Mouse (Mus musculus) cerebral cortex, adult 2 months (tissue): Measurements from ENCODE around the gene Bex1.

ENCODE experiments used
- WGBS: fragments of 180-500 bp; shearing (Covaris S2); methylation state at CpG from one replicate; pipeline ENCODE4 v1.1.7; 2018; 5-methylcytosine and 5-hydroxymethylcytosine counted together

The Bex1 gene

DNA sequence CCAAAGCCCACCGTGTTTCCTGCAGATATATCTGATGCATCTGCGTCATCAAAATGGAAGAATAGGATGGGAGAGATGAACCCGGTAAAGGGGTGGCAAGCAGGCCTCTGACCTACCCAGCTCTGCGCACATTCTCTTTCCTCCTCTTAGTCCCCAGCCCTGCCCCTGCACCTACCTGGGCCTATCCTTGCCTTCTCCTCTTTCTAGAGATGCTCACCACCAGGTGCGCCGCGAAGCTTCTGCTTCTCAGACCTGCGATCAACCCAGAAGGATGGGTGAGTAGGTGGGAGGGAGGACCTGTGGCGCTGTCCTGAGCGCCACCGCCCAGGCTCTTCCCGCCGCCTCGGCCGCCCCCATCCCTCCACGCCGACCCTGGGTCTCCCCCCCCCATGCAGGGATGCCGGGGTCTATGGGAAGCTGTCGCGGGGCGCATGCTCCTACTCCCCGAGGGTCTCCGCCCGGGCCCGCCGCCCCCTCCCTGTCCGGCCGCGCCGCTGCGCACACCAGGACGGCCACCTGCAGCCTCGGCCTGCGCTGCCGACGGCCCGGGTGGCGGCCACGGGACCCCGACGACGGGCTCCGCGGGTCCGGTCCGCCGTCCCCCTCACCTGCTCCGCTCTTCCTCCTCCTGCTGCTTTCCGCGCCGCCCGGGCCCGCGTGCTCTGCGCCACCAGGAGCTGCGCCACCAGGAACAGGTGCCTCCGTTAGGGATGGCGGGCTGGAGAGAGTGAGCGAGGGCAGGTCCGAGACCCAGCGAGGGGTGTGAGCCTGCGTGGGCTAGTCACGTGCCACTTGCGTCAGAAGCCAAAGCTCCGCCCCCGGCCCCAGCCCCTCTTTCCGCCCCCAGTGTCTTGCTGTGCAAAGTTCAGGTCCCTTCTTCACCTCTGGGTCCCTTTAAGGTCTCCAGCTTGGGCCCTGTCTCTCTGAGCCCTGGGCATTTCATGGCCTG lies at the start of gene Bex1, which contains the start of gene Tceal7:
Gene Bex1, minus strand, starts transcription at position 785 of the 949 bp plus-strand sequence.
Gene Tceal7, plus strand, starts transcription at position 51 of the 949 bp plus-strand sequence.
- WGBS = 9% methylated on average over 14 of the region's 67 CpGs

DNA sequence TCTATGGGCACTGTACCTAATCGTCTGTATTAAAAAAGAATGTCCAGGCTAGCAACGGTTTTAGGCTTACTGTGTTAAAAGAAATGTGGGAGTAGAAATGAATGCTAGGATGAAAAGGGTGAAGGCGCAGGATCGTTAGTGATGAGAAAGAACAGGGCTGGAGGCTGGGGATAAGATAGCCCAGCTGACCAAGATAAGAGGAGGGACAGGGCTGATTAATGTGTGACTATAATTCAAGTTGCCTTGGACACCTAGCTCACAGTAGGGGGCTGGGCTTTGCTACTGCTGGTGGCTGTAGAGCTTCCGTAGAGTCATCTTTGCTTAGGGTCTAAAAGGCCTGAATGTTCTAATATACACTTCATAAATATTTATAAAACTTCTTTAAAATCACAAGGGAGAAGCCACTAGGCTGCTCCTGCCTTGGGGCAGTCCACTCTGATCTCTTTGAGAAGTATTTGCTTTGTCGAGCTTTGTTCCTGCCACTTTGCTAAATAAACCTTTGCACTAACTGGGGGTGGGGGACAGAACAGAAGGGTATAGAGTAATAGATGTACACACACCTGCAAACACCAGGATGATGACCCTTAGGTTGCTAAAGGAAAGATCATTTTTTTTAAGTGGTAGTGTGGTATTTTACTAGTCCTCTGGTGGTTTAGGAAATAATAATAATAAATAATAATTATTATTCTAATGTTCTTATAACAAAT lies 36.9 kb upstream of the Bex1 start:
- WGBS = 64% methylated on average over 6 of the region's 6 CpGs

GRCm38 (mm10) chrX:136249671-136250070 lies 34.4 kb upstream of the Bex1 start:
- WGBS = 76% methylated on average over 7 of the region's 7 CpGs

- WGBS = 69% methylated on average over 6 of the region's 6 CpGs
Measured at GRCm38 (mm10) chrX:136248811-136249210, 33.5 kb upstream of the Bex1 start.

DNA sequence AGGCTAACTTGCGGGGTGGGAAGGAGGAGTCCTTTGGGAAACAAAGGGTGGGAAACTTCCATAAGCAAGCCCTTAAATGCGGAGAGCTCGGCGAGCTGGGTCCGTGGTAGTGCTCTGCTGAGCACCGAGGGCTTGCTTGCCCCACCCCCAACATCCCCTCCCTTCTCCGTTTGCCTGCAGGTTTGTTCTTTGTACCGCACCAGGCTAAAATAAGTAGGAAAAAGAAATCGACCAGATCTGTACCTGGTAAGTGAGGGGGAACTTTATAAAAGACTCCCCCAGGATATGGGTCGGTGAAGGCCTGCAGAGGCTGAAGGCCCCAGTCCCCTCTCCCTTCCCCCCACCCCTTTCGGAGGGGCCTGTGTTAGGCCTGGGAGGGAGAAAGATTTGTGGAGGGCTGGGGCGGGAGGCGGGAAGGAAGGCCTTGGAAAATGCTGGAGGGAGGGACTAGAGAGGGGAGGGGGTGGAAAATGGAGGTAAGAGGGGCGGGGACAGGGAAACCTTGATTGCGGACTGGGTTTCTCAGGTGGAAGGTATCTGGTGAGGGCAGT lies 30.3 kb upstream of the Bex1 start:
- WGBS = 6% methylated on average over 14 of the region's 15 CpGs

DNA sequence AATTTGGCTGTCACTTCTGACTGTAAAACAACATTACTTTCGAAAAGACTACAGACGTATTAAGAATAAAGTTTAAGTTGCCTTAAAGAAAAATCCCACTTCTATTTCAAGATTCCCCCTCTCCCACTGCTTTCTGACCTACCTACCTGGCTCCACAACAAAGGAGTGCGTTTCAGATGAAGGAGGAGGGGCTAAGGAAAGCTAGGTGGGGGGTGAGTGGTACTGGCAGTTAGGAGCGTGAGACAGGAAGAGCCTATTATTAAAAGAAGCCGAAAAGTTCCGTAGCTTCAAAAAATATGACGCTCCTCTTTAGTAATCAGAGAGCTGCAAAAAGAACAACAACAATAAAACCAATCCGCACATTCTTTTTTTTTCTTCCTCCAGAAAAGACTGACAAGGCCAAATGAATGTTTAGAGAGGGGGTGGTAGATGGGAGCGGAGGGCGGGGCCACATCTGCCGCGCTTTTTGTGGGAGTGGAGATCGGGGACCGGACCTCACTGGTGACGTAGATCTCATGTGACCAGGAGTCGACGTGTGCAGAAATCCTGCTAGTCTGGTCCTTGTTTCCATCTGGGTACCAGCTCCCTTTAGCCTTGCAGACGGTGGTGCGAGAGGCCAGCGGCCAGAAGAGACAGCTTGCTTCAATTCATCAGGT lies 29.4 kb upstream of the Bex1 start, which contains the start of gene Tceal9:
Gene Tceal9, plus strand, starts transcription at position 506 of the 656 bp plus-strand sequence.
- WGBS = 5% methylated on average over 20 of the region's 20 CpGs

DNA sequence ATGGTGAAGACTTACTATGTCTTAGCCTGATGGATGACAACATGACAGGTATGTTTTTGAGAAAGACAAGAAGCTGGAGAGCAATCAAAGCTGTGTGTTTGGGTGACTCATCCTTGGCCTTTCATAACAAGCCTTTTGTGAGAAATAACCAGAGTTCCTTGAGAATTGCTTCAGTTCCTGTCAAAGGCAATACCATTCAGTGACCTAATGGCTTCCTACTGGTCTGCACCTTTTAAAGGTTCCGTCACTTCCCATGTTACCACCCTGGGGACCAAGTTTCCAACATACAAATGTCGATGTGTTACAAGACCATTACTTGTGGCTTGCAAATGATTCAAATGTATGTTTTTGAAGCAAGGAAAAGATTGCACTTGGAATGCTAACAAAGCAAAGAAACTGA lies 27.9 kb upstream of the Bex1 start:
- WGBS = 89% methylated on average over 2 of the region's 2 CpGs

- 25% methylated on average over 3 of the region's 3 CpGs for WGBS
Measured at GRCm38 (mm10) chrX:136238118-136238517, 22.8 kb upstream of the Bex1 start.

DNA sequence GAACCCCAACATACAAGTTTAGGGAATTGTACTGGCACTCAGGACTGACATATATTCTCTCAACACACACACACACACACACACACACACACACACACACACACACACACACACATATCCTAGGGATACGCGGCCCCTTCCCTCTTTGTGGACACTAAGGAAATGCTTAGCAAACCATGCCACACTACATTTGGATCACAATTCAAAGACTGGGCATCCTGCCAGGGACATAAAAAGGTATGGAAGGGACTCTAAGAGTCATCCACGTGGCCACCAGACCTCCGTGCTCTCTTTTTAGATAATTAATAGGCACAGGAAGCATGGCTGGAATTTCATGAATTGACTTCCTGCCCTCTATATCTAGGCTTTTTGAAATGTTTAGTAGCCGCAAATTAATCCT lies 12.5 kb upstream of the Bex1 start:
- 63% methylated on average over 5 of the region's 5 CpGs for WGBS

DNA sequence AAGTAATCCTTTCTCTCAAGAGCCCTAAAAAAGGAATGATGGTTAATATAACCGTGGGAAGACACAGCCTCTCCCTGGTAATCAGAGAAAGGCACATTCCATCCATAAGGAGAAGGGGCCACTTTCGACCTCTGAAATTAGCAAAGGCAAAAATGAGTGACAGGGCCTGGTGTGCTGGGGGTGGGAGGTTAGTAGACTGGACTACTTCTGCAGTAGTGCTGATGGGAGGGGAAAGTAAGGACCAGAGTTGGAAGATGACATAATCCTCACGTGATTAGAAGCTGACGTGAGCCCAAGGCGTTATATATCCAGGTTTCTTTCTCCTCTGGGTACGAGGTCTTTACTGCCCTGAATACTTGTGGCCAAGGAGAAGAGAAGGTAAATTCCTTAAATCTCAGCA lies 8.4 kb upstream of the Bex1 start:
- 79% methylated on average over 6 of the region's 6 CpGs for WGBS

- 26% methylated on average over 1 of the region's 1 CpGs for whole genome bisulfite sequencing
Measured at GRCm38 (mm10) chrX:136216303-136216702, 990 bp upstream of the Bex1 start.

GRCm38 (mm10) chrX:136213396-136213795 lies 1.9 kb downstream of the Bex1 start:
- WGBS = 80% methylated on average over 2 of the region's 2 CpGs

DNA sequence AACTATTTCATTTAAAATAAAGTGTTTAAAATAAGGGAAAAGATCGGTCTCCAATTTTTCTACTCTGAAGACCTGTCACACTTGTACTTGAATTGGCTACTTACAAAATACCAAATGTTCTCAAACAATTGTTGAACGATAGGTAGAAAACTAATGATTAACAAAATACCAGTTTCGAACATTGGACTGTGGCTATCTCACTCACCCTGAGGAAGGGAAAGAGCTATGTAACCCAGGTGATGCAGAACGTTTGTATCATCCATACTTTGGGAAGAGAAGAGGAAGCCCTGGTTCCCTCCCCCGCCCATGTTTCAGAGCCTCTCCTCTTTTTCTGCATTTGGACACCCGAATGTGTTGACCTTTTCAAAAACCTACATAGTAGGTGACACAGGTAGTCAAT lies 10.9 kb downstream of the Bex1 start:
- WGBS = 79% methylated on average over 6 of the region's 6 CpGs

GRCm38 (mm10) chrX:136203664-136204066 lies 11.6 kb downstream of the Bex1 start, which contains the start of gene Tceal5:
Tceal5 (minus strand) TSS chrX:136203876.
- 4% methylated on average over 9 of the region's 9 CpGs for WGBS

DNA sequence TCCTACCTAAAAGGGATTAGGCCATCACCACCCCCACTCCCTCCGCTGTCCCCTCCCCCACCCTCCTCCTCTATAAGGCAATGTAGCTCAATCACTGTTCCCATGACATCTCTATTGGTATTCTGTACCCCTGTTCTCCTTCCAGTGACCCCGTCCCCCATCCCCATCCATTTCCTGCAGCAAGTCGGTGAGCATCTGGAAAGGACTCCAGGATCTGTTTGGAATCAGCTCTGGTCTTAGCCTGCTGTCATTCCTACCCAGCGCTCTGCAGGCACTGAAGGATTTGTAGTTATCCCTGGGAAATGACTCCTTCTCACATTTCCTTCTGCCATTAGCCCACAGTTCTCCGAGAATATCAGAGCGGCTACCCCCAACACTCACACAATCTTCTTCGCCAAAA lies 12.1 kb downstream of the Bex1 start:
- WGBS = 2% methylated on average over 7 of the region's 7 CpGs

DNA sequence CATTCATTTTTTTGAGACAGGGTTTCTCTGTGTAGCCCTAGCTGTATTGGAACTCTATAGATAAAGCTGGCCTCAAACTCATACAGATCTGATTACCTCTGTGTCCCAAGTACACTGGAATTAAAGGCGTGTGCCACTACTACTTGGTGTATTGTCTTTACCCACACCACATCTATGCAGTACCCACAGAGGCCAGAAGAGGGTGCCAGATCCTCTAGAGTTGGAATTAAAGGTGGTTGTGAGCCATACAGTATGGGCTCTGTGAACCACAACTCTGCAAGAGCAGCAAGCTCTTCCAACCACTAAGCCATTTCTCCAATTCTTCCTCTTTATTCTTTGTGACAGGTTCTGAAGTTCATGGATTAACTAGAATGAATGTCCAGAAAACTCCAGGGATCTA lies 18.4 kb downstream of the Bex1 start:
- WGBS = 36% methylated on average over 1 of the region's 1 CpGs

- 79% methylated on average over 16 of the region's 16 CpGs for WGBS
Measured at GRCm38 (mm10) chrX:136195193-136195944, 19.9 kb downstream of the Bex1 start.

GRCm38 (mm10) chrX:136183107-136183506 lies 32.2 kb downstream of the Bex1 start:
- 96% methylated on average over 1 of the region's 1 CpGs for WGBS

GRCm38 (mm10) chrX:136180897-136181553 lies 34.3 kb downstream of the Bex1 start:
- 36% methylated on average over 11 of the region's 11 CpGs for WGBS

DNA sequence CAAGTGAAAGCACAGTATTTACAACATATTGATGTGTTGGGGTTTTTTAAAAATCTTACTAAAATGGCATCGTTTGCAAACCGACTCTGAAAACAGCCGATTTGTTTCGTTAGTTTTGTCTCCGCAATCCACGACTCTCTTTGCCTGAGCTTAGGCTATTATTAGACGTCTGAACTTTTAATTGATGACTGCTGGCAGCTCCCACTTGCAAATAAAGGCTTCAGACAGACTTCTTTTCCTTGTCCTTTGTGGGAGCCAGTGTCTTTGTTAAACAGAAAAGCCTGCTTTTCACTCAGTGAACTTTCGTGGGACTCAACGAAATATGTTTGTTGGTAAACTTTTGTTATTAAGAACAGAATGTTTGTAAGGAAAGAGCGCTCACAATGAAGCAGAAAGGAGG lies 42.5 kb downstream of the Bex1 start:
- WGBS = 6% methylated on average over 10 of the region's 10 CpGs
